Mouse (Mus musculus): ENCODE data around the gene Nudcd3.
"Not testable (repeated sequence)": the region's sequence is repeated elsewhere in the genome, so short reads cannot be mapped to it uniquely, and the experiment has no call there.

Nudcd3 gene

GRCm38 (mm10) chr11:6120596-6120995 lies 79.6 kb downstream of the Nudcd3 start:
- DNase-seq, result no peak

- no peak for DNase-seq
These were observed 80.2 kb downstream of the Nudcd3 start for GRCm38 (mm10) chr11:6120001-6120400.

GRCm38 (mm10) chr11:6119312-6119711 lies 80.9 kb downstream of the Nudcd3 start:
- no peak for DNase-seq

- DNase-seq, result no peak
These were observed 82.3 kb downstream of the Nudcd3 start for GRCm38 (mm10) chr11:6117956-6118355.

GRCm38 (mm10) chr11:6111734-6112484 lies 88.3 kb downstream of the Nudcd3 start:
- no peak for DNase-seq

- no peak for DNase-seq
These were observed 90.2 kb downstream of the Nudcd3 start for GRCm38 (mm10) chr11:6109990-6110389.

GRCm38 (mm10) chr11:6108296-6108695 lies 91.9 kb downstream of the Nudcd3 start:
- no peak for DNase-seq

GRCm38 (mm10) chr11:6107722-6108121 lies 92.5 kb downstream of the Nudcd3 start:
- no peak for DNase-seq

GRCm38 (mm10) chr11:6104734-6105133 lies 95.5 kb downstream of the Nudcd3 start:
- DNase-seq, result no peak

GRCm38 (mm10) chr11:6096637-6097036 lies 103.6 kb downstream of the Nudcd3 start:
- not testable (repeated sequence) for DNase-seq

- no peak for DNase-seq
These were observed 113.2 kb downstream of the Nudcd3 start for GRCm38 (mm10) chr11:6086991-6087390.

- no peak for DNase-seq
These were observed 121.5 kb downstream of the Nudcd3 start for GRCm38 (mm10) chr11:6078737-6079136.

GRCm38 (mm10) chr11:6075618-6076066 lies 124.6 kb downstream of the Nudcd3 start:
- no peak for DNase-seq

- DNase-seq, result peak in 1 of 2 experiments; percentile 20
These were observed 131.8 kb downstream of the Nudcd3 start for GRCm38 (mm10) chr11:6068181-6068957.

GRCm38 (mm10) chr11:6067160-6067559 lies 133.1 kb downstream of the Nudcd3 start:
- no peak for DNase-seq

GRCm38 (mm10) chr11:6066176-6066575 lies 134.0 kb downstream of the Nudcd3 start, which contains the start of gene Camk2b:
Gene Camk2b, minus strand, starts transcription at chr11:6066362.
- peak in 1 of 2 experiments; percentile 13 for DNase-seq

GRCm38 (mm10) chr11:6065551-6066121 lies 134.6 kb downstream of the Nudcd3 start:
- peak in 1 of 2 experiments; percentile 22 for DNase-seq

GRCm38 (mm10) chr11:6065046-6065521 lies 135.1 kb downstream of the Nudcd3 start:
- DNase-seq, result peak in 1 of 2 experiments; percentile 23

GRCm38 (mm10) chr11:6064215-6065045 lies 135.8 kb downstream of the Nudcd3 start:
- DNase-seq, result no peak

- DNase-seq, result peak in 1 of 2 experiments; percentile 17
These were observed 136.6 kb downstream of the Nudcd3 start for GRCm38 (mm10) chr11:6063501-6064214.

GRCm38 (mm10) chr11:6063065-6063464 lies 137.2 kb downstream of the Nudcd3 start:
- peak in 1 of 2 experiments; percentile 10 for DNase-seq

GRCm38 (mm10) chr11:6062329-6062728 lies 137.9 kb downstream of the Nudcd3 start:
- DNase-seq, result peak in 1 of 2 experiments; percentile 10

Measured in lung, postnatal 4 days (tissue).